Mouse (Mus musculus) embryonic facial prominence, embryonic 15.5 days (tissue): Measurements from ENCODE around the gene Snd1. TPM values are rescaled to one million over a fixed set of nuclear protein-coding genes. Genes with fewer than 3 reads are reported as not detected.

ENCODE experiments used
- ATAC-seq: fragments of 200-750 bp; cut with Nextera tagmentation; 2 replicates; pipeline ENCODE4 v1.8.0; 2017; ENCODE audit warnings: low read depth, moderate TSS enrichment; ENCODE audit not compliant: insufficient number of reproducible peaks, low FRiP score, low TSS enrichment
- H3K27ac ChIP-seq: fragments of 300-500 bp; sonication (generic); replicated peaks from 2 replicates; pipeline ENCODE4 v1.5.1; 2015; ENCODE audit warnings: mild to moderate bottlenecking, inconsistent platforms
- H3K27me3 ChIP-seq: fragments of 300-500 bp; sonication (generic); 2 replicates; pipeline ENCODE4 v1.6.1; 2015; ENCODE audit warnings: inconsistent platforms
- H3K36me3 ChIP-seq: fragments of 300-500 bp; sonication (generic); 2 replicates; pipeline ENCODE4 v1.6.1; 2015; ENCODE audit warnings: mild to moderate bottlenecking, inconsistent platforms
- H3K4me1 ChIP-seq: fragments of 300-500 bp; sonication (generic); 2 replicates; pipeline ENCODE4 v1.6.1; 2015; ENCODE audit warnings: inconsistent platforms
- H3K4me2 ChIP-seq: fragments of 300-500 bp; sonication (generic); replicated peaks from 2 replicates; pipeline ENCODE4 v1.6.1; 2015; ENCODE audit warnings: mild to moderate bottlenecking, inconsistent platforms
- H3K4me3 ChIP-seq: fragments of 300-500 bp; sonication (generic); replicated peaks from 2 replicates; pipeline ENCODE4 v1.5.1; 2015; ENCODE audit warnings: mild to moderate bottlenecking, inconsistent platforms
- H3K9ac ChIP-seq: fragments of 300-500 bp; sonication (generic); 2 replicates; pipeline ENCODE4 v1.6.1; 2015; ENCODE audit warnings: inconsistent platforms
- H3K9me3 ChIP-seq: fragments of 300-500 bp; sonication (generic); replicated peaks from 2 replicates; pipeline ENCODE4 v1.6.1; 2016; ENCODE audit warnings: inconsistent platforms
- WGBS: fragments of 180-500 bp; shearing (Covaris S2); methylation state at CpG from one replicate; pipeline ENCODE4 v1.1.7; 2015; 5-methylcytosine and 5-hydroxymethylcytosine counted together
- polyA plus RNA-seq: library from polyadenylated mRNA; unstranded; fragments of >200 nt; fragmentation: Nextera tagmentation; extraction: Ambion mirVana; gene quantifications from 2 replicates; pipeline ENCODE4 v1.2.1, GENCODE M21; 2015

Snd1 gene
- polyA plus RNA-seq, 1 experiment from 2014 or later = 112 TPM

- H3K4me1 ChIP-seq = peaks cover 9% of the 10 kb centered on the region
- 87% methylated on average over 4 of the region's 4 CpGs for WGBS
- no peak for ATAC-seq
Observed at GRCm38 (mm10) chr6:28621431-28621830, 146.5 kb downstream of the Snd1 start.

DNA sequence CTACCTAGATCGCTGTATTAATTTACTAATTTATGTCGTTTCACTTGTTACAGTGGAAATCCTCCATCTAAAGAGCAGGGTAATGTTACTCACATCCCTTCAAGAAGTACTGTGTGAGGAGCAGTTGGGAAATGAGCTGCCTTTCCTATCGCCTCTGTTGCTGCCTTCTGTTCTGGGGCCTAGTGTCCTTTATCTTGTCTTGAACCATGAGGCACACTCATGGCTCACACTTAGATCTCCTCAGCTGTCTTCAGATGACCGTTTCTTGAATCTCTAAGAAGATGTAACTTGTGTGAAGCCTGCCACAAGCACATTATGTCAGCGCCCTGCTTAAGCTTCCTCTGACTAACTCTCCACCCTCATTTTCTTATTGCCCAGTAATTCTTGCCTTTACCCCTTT lies 147.0 kb downstream of the Snd1 start:
- Histone ChIP-seq H3K4me3 (no peak overlapping the region), H3K4me2 (no peak overlapping the region), H3K27ac (no peak overlapping the region), H3K36me3 (peaks cover 5% of the 10 kb centered on the region; the same call in 1 of the 2 replicates), H3K9me3 (no peaks in the 10 kb centered on the region), H3K27me3 (no peaks in the 10 kb centered on the region), H3K9ac (no peak overlapping the region), H3K4me1 (peaks cover 9% of the 10 kb centered on the region)
- no peak for ATAC-seq
- WGBS = 85% methylated on average over 5 of the region's 5 CpGs

More at GRCm38 (mm10) chr6:28621431-28621830, 146.5 kb downstream of the Snd1 start:
- Histone ChIP-seq H3K27ac (no peak overlapping the region), H3K9me3 (no peaks in the 10 kb centered on the region), H3K4me2 (no peak overlapping the region), H3K9ac (no peak overlapping the region), H3K36me3 (peaks cover 4% of the 10 kb centered on the region; the same call in 1 of the 2 replicates), H3K4me3 (no peak overlapping the region), H3K27me3 (no peaks in the 10 kb centered on the region)

DNA sequence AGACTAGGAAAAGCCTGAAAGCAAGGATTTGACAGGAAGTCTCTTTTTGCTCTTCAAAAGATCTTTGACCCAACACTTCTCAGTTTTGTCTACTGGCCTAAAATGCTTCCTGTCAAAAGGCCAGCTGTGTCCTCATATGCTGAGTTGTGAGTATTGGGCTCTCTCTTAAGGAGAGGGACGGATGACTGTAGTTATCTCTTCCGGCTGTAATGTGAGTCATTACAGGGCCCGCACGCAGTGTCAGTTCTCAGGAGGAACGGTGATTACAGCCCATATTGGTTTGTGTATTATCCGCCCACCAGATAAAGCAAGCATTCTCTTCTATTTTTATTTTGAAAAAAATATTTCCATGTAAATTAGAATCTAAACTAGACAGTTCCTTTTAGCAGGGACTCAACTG lies 147.6 kb downstream of the Snd1 start:
- H3K36me3 ChIP-seq = peaks cover 5% of the 10 kb centered on the region; the same call in 1 of the 2 replicates
- H3K9ac ChIP-seq = no peak overlapping the region
- H3K9me3 ChIP-seq = no peaks in the 10 kb centered on the region
- H3K4me1 ChIP-seq = peaks cover 9% of the 10 kb centered on the region
- WGBS = 71% methylated on average over 6 of the region's 6 CpGs
- no peaks in the 10 kb centered on the region for H3K27me3 ChIP-seq
- no peak overlapping the region for H3K4me3 ChIP-seq
- no peak overlapping the region for H3K4me2 ChIP-seq
- H3K27ac ChIP-seq = no peak overlapping the region
- ATAC-seq = no peak

GRCm38 (mm10) chr6:28622963-28623362 lies 148.0 kb downstream of the Snd1 start:
- Histone ChIP-seq H3K36me3 (peaks cover 5% of the 10 kb centered on the region; the same call in 1 of the 2 replicates), H3K4me3 (no peak overlapping the region), H3K27me3 (no peaks in the 10 kb centered on the region), H3K9ac (no peak overlapping the region), H3K4me1 (peaks cover 9% of the 10 kb centered on the region), H3K27ac (no peak overlapping the region), H3K9me3 (no peaks in the 10 kb centered on the region), H3K4me2 (no peak overlapping the region)
- WGBS = 77% methylated on average over 3 of the region's 3 CpGs
- no peak for ATAC-seq

- H3K4me2 ChIP-seq = no peak overlapping the region
- H3K9ac ChIP-seq = no peak overlapping the region
- no peak overlapping the region for H3K27ac ChIP-seq
- H3K9me3 ChIP-seq = no peaks in the 10 kb centered on the region
- ATAC-seq = no peak
- peaks cover 5% of the 10 kb centered on the region; the same call in 1 of the 2 replicates for H3K36me3 ChIP-seq
- 33% methylated on average over 1 of the region's 1 CpGs for WGBS
- H3K4me3 ChIP-seq = no peak overlapping the region
- H3K4me1 ChIP-seq = 0 out of 2 replicates have a peak, but pooled peaks cover 5% of the 10 kb centered on the region
- H3K27me3 ChIP-seq = no peaks in the 10 kb centered on the region
Observed at GRCm38 (mm10) chr6:28628408-28628807, 153.5 kb downstream of the Snd1 start.

DNA sequence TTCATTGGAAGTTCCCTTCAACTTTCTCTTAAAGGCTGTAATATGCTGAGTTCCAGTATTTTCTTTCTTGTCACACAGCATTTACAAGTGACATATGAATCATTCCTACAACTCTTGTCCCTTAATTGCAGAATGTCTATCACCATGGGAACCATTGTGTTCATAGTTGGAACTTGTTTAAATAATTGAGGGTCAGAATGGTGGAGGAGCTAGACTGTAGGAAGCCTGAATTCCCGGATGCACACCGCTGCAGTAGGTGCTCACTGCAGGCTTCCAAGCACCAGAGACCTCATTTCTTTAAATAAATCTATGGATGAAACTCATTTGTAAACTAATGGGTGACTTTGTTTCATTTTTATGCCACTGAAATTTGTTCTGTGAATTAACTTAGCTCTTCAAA lies 154.9 kb downstream of the Snd1 start:
- WGBS = 72% methylated on average over 2 of the region's 2 CpGs
- no peak for ATAC-seq
- no peak overlapping the region for H3K27ac ChIP-seq
- H3K36me3 ChIP-seq = peaks cover 5% of the 10 kb centered on the region; the same call in 1 of the 2 replicates
- H3K9me3 ChIP-seq = no peaks in the 10 kb centered on the region
- no peak overlapping the region for H3K4me3 ChIP-seq
- H3K27me3 ChIP-seq = no peaks in the 10 kb centered on the region
- H3K4me1 ChIP-seq = peaks cover 11% of the 10 kb centered on the region; the same call in 1 of the 2 replicates
- H3K9ac ChIP-seq = no peak overlapping the region
- no peak overlapping the region for H3K4me2 ChIP-seq

DNA sequence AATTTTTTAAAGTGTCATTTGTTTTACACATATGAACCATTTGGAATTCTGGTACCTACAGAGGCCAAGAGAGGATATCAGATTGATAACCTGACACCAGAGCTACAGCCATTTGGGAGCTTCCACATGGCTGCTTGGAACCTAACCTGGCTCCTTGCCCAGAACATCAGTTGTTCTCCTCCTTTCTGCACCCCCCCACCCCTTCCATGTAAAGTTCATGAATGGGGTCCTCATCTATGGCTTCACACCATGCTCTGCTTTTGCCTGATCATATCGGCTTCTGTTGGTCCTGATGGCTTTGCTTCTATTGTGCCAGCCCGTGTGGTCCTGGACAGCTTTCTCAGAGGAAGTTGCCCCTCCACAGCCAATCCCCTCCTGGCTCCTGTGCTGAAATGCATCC lies 156.0 kb downstream of the Snd1 start:
- 84% methylated on average over 2 of the region's 2 CpGs for WGBS
- H3K27ac ChIP-seq = no peak overlapping the region
- H3K9me3 ChIP-seq = no peaks in the 10 kb centered on the region
- H3K4me1 ChIP-seq = peaks cover 15% of the 10 kb centered on the region; the same call in 1 of the 2 replicates
- peaks cover 5% of the 10 kb centered on the region; the same call in 1 of the 2 replicates for H3K36me3 ChIP-seq
- no peaks in the 10 kb centered on the region for H3K27me3 ChIP-seq
- no peak overlapping the region for H3K4me3 ChIP-seq
- no peak overlapping the region for H3K4me2 ChIP-seq
- no peak overlapping the region for H3K9ac ChIP-seq
- no peak for ATAC-seq

- no peaks in the 10 kb centered on the region for H3K9me3 ChIP-seq
- no peaks in the 10 kb centered on the region for H3K36me3 ChIP-seq
- no peak overlapping the region for H3K4me2 ChIP-seq
- no peak for ATAC-seq
- H3K4me3 ChIP-seq = no peak overlapping the region
- no peak overlapping the region for H3K9ac ChIP-seq
- no peaks in the 10 kb centered on the region for H3K27me3 ChIP-seq
- 56% methylated on average over 2 of the region's 2 CpGs for WGBS
- H3K27ac ChIP-seq = peak overlapping the region; percentile 55; the same call in 1 of the 2 replicates
- peaks cover 18% of the 10 kb centered on the region; the same call in 1 of the 2 replicates for H3K4me1 ChIP-seq
Observed at GRCm38 (mm10) chr6:28633120-28633519, 158.2 kb downstream of the Snd1 start.

- no peak overlapping the region for H3K9ac ChIP-seq
- no peak overlapping the region for H3K4me3 ChIP-seq
- no peaks in the 10 kb centered on the region for H3K36me3 ChIP-seq
- H3K27ac ChIP-seq = no peak overlapping the region
- H3K9me3 ChIP-seq = no peaks in the 10 kb centered on the region
- no peak for ATAC-seq
- WGBS = 60% methylated on average over 3 of the region's 3 CpGs
- peaks cover 18% of the 10 kb centered on the region; the same call in 1 of the 2 replicates for H3K4me1 ChIP-seq
- no peak overlapping the region for H3K4me2 ChIP-seq
- H3K27me3 ChIP-seq = no peaks in the 10 kb centered on the region
Observed at GRCm38 (mm10) chr6:28633656-28634055, 158.7 kb downstream of the Snd1 start.

DNA sequence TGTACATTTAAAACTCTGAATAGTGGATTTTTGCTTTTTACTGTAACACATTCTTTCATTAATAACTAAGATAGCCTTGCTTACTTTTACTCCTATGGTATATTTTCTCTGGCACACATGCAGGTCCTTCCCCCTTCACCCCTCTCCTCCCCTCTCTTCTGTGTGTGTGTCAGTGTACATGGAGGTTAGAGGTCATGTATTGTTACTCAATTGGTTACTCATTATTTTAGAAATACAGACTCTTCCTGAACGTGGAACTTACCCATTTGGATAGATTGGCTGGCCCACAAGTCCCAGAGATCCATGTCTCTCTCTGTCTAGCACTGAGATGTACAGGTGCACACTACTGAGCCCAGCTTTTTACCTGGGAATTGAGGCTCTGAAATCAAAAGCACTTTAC lies 160.2 kb downstream of the Snd1 start:
- 71% methylated on average over 1 of the region's 1 CpGs for WGBS
- ATAC-seq = no peak
- H3K27ac ChIP-seq = no peak overlapping the region

GRCm38 (mm10) chr6:28635531-28636348 lies 160.8 kb downstream of the Snd1 start:
- Histone ChIP-seq H3K27ac (no peak overlapping the region), H3K4me3 (no peak overlapping the region), H3K9me3 (no peaks in the 10 kb centered on the region), H3K27me3 (no peaks in the 10 kb centered on the region), H3K4me1 (peaks cover 18% of the 10 kb centered on the region; the same call in 1 of the 2 replicates), H3K9ac (no peak overlapping the region), H3K36me3 (no peaks in the 10 kb centered on the region), H3K4me2 (no peak overlapping the region)
- 64% methylated on average over 6 of the region's 6 CpGs for WGBS
- ATAC-seq = no peak

More for the DNA sequence above, 160.2 kb downstream of the Snd1 start:
- H3K4me3 ChIP-seq = no peak overlapping the region
- no peaks in the 10 kb centered on the region for H3K9me3 ChIP-seq
- H3K4me2 ChIP-seq = no peak overlapping the region
- H3K4me1 ChIP-seq = peaks cover 18% of the 10 kb centered on the region; the same call in 1 of the 2 replicates
- no peak overlapping the region for H3K9ac ChIP-seq
- no peaks in the 10 kb centered on the region for H3K27me3 ChIP-seq
- no peaks in the 10 kb centered on the region for H3K36me3 ChIP-seq
